Mouse (Mus musculus): Measurements from ENCODE around the gene Ifi204.

DNA sequence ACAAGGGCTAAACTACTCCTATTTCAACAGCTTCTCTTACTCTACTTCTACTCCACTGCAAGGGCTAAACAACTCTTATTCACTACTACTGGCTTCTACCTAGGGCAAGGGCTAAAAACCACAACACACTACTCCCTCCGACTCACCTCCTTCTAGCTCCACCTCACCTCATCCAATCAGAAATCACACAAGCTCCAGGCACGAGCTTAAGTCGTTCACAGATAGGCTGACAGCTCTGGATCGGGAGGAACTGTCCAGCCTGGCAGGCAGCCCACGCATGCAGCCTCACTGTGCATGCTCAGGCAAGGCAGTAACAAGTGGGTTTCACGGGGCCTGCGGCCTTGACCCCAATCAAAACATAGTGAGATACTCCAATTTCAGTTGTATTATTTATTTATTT lies 33.5 kb downstream of the Ifi204 start:
- no peak for TF ChIP-seq CTCF (IDR thresholded peaks at IDR 0.05; ENCODE audit: low read depth)
- no peak for TF ChIP-seq EP300 (IDR thresholded peaks at IDR 0.05; ENCODE audit: low read depth)
